Mouse (Mus musculus) midbrain, postnatal 0 days (tissue): Measurements from ENCODE around the gene Ppfibp1. TPM values are rescaled to one million over a fixed set of nuclear protein-coding genes. Genes with fewer than 3 reads are reported as not detected.
A peak's percentile ranks its signal among the peaks of the same experiment; 100 is the strongest.

Experiments
- ATAC-seq: fragments of 200-750 bp; cut with Nextera tagmentation; 2 replicates; pipeline ENCODE4 v1.8.0; 2017; ENCODE audit warnings: moderate number of reproducible peaks, mild to moderate bottlenecking, moderate TSS enrichment, moderate library complexity; ENCODE audit not compliant: low FRiP score
- DNase-seq: peaks from one replicate; pipeline ENCODE4 v3.0.0-alpha.2; 2015; ENCODE audit warnings: low spot score
- H3K27ac ChIP-seq: fragments of 300-500 bp; sonication (generic); 2 replicates; pipeline ENCODE4 v1.5.1; 2014; ENCODE audit warnings: low read depth, mild to moderate bottlenecking, low read length, mixed read lengths
- H3K27me3 ChIP-seq: fragments of 300-500 bp; sonication (generic); 2 replicates; pipeline ENCODE4 v1.6.1; 2014; ENCODE audit warnings: low read length, control low read depth, mixed read lengths; ENCODE audit not compliant: insufficient read depth
- H3K36me3 ChIP-seq: fragments of 300-500 bp; sonication (generic); 2 replicates; pipeline ENCODE4 v1.6.1; 2014; ENCODE audit warnings: low read length, control low read depth, mixed read lengths; ENCODE audit not compliant: insufficient read depth
- H3K4me1 ChIP-seq: fragments of 300-500 bp; sonication (generic); 2 replicates; pipeline ENCODE4 v1.6.1; 2014; ENCODE audit warnings: mild to moderate bottlenecking, control low read depth, antibody characterized with exemption, low read length, mixed read lengths; ENCODE audit not compliant: insufficient read depth
- H3K4me2 ChIP-seq: fragments of 300-500 bp; sonication (generic); 2 replicates; pipeline ENCODE4 v1.6.1; 2014; ENCODE audit warnings: low read depth, mild to moderate bottlenecking, low read length, mixed read lengths; ENCODE audit not compliant: poor library complexity, severe bottlenecking
- H3K4me3 ChIP-seq: fragments of 300-500 bp; sonication (generic); 2 replicates; pipeline ENCODE4 v1.5.1; 2014; ENCODE audit warnings: low read depth, mild to moderate bottlenecking, low read length, moderate library complexity
- H3K9ac ChIP-seq: fragments of 300-500 bp; sonication (generic); replicated peaks from 2 replicates; pipeline ENCODE4 v1.6.1; 2014; ENCODE audit warnings: mild to moderate bottlenecking, low read length, moderate library complexity, mixed read lengths; ENCODE audit not compliant: poor library complexity, severe bottlenecking
- H3K9me3 ChIP-seq: fragments of 300-500 bp; sonication (generic); 2 replicates; pipeline ENCODE4 v1.6.1; 2016; ENCODE audit warnings: low read length, control low read depth
- CTCF ChIP-seq: IDR thresholded peaks from 2 replicates; pipeline ENCODE4 v1.5.1; 2016; ENCODE audit warnings: antibody characterized with exemption, mild to moderate bottlenecking
- WGBS: fragments of 180-500 bp; shearing (Covaris S2); extraction: QIAGEN DNeasy Blood & Tissue Kit; methylation state at CpG from one replicate; pipeline ENCODE4 v1.1.7; 2014; 5-methylcytosine and 5-hydroxymethylcytosine counted together
- polyA plus RNA-seq: library from polyadenylated mRNA; unstranded; fragments of >200 nt; fragmentation: Nextera tagmentation; extraction: Ambion mirVana; gene quantifications from 2 replicates; pipeline ENCODE4 v1.2.1, GENCODE M21; 2015
- total RNA-seq: library from RNA; depleted of rRNA; stranded (reverse); fragments of >200 nt; gene quantifications from 2 replicates; pipeline ENCODE4 v1.2.3, GENCODE M21; 2014

Gene Ppfibp1
- total and polyA plus RNA-seq, 2 experiments from 2014 or later = 23.7 to 25.4 TPM

- Histone ChIP-seq H3K4me3 (no peak overlapping the region), H3K36me3 (peaks cover 8% of the 10 kb centered on the region), H3K4me1 (no peaks in the 10 kb centered on the region), H3K27ac (no peak overlapping the region), H3K9me3 (no peaks in the 10 kb centered on the region), H3K4me2 (no peak overlapping the region), H3K9ac (no peak overlapping the region), H3K27me3 (no peaks in the 10 kb centered on the region)
- ATAC-seq = no peak
- TF ChIP-seq CTCF = no peak
- no peak for DNase-seq
Measured at GRCm38 (mm10) chr6:147023568-147023967, 135.3 kb downstream of the Ppfibp1 start.

GRCm38 (mm10) chr6:147024761-147025160, 136.5 kb downstream of the Ppfibp1 start:
- Histone ChIP-seq H3K9ac (no peak overlapping the region), H3K4me2 (no peak overlapping the region), H3K36me3 (peaks cover 12% of the 10 kb centered on the region), H3K27ac (no peak overlapping the region), H3K4me3 (no peak overlapping the region), H3K4me1 (no peaks in the 10 kb centered on the region), H3K9me3 (no peaks in the 10 kb centered on the region), H3K27me3 (no peaks in the 10 kb centered on the region)
- no peak for DNase-seq
- no peak for ATAC-seq
- 90% methylated on average over 3 of the region's 3 CpGs for WGBS
- no peak for TF ChIP-seq CTCF

GRCm38 (mm10) chr6:147028396-147028795, 140.1 kb downstream of the Ppfibp1 start:
- WGBS = 73% methylated on average over 2 of the region's 2 CpGs
- ATAC-seq (no peak), DNase-seq (no peak)
- Histone ChIP-seq H3K36me3 (0 out of 2 replicates have a peak, but pooled peaks cover 8% of the 10 kb centered on the region), H3K4me1 (no peaks in the 10 kb centered on the region), H3K27ac (no peak overlapping the region), H3K4me3 (no peak overlapping the region), H3K9me3 (no peaks in the 10 kb centered on the region), H3K27me3 (no peaks in the 10 kb centered on the region), H3K4me2 (no peak overlapping the region), H3K9ac (no peak overlapping the region)
- no peak for TF ChIP-seq CTCF

GRCm38 (mm10) chr6:147029591-147029990, 141.3 kb downstream of the Ppfibp1 start:
- ATAC-seq = no peak
- Histone ChIP-seq H3K4me2 (no peak overlapping the region), H3K9ac (no peak overlapping the region), H3K4me3 (no peak overlapping the region), H3K9me3 (no peaks in the 10 kb centered on the region), H3K27ac (no peak overlapping the region), H3K27me3 (no peaks in the 10 kb centered on the region), H3K36me3 (0 out of 2 replicates have a peak, but pooled peaks cover 8% of the 10 kb centered on the region), H3K4me1 (no peaks in the 10 kb centered on the region)
- WGBS = 94% methylated on average over 9 of the region's 9 CpGs
- DNase-seq = no peak
- TF ChIP-seq CTCF = no peak

- Histone ChIP-seq H3K4me2 (no peak overlapping the region), H3K36me3 (0 out of 2 replicates have a peak, but pooled peaks cover 8% of the 10 kb centered on the region), H3K9ac (no peak overlapping the region), H3K4me3 (no peak overlapping the region), H3K27me3 (no peaks in the 10 kb centered on the region), H3K4me1 (no peaks in the 10 kb centered on the region), H3K27ac (no peak overlapping the region), H3K9me3 (no peaks in the 10 kb centered on the region)
- DNase-seq (peak; percentile 19), ATAC-seq (no peak)
- 88% methylated on average over 15 of the region's 15 CpGs for WGBS
- no peak for TF ChIP-seq CTCF
Measured at GRCm38 (mm10) chr6:147030096-147030885, 142.0 kb downstream of the Ppfibp1 start.

GRCm38 (mm10) chr6:147032303-147032925, 144.1 kb downstream of the Ppfibp1 start, which contains the start of gene Rep15:
Gene Rep15, plus strand, starts transcription at chr6:147032584.
- WGBS = 40% methylated on average over 13 of the region's 13 CpGs
- H3K4me3 ChIP-seq = no peak within 1 kb of the TSS
- H3K36me3 ChIP-seq = 0 out of 2 replicates have a peak, but pooled peaks cover 8% of the 10 kb centered on the region
- H3K4me1 ChIP-seq = no peaks in the 10 kb centered on the region
- H3K9ac ChIP-seq = no peak within 1 kb of the TSS
- no peaks in the 10 kb centered on the region for H3K27me3 ChIP-seq
- H3K9me3 ChIP-seq = no peaks in the 10 kb centered on the region
- ATAC-seq (no peak), DNase-seq (no peak)
- TF ChIP-seq CTCF = no peak
- H3K4me2 ChIP-seq = no peak within 1 kb of the TSS
- no peak within 1 kb of the TSS for H3K27ac ChIP-seq
